Mouse (Mus musculus): ENCODE measurements around the gene Surf4. TPM values are rescaled to one million over a fixed set of nuclear protein-coding genes. Genes with fewer than 3 reads are reported as not detected.

Gene Surf4
- polyA plus RNA-seq, 1 experiment from 2014 or later, result 186 TPM

GRCm38 (mm10) chr2:26952193-26952592 lies 18.5 kb upstream of the Surf4 start:
- peaks cover 46% of the 10 kb centered on the region for H3K36me3 ChIP-seq (ENCODE audit: insufficient read depth, low read length)
- no peak overlapping the region for H3K9ac ChIP-seq (ENCODE audit: low read depth, low read length)

GRCm38 (mm10) chr2:26951346-26951905 lies 17.7 kb upstream of the Surf4 start:
- Histone ChIP-seq H3K9ac (ENCODE audit: low read depth, low read length) (no peak overlapping the region), H3K4me3 (replicated peaks; ENCODE audit: low read depth, low read length) (no peak overlapping the region), H3K9me3 (replicated peaks; ENCODE audit: low read length) (no peaks in the 10 kb centered on the region), H3K36me3 (ENCODE audit: insufficient read depth, low read length) (peaks cover 43% of the 10 kb centered on the region), H3K4me1 (replicated peaks; ENCODE audit: insufficient read depth, low read length) (no peaks in the 10 kb centered on the region), H3K27ac (no peak overlapping the region), H3K4me2 (ENCODE audit: low read length) (no peak overlapping the region), H3K27me3 (ENCODE audit: insufficient read depth, low read length) (no peaks in the 10 kb centered on the region)
- DNase-seq (ENCODE audit: low spot score) (no peak), ATAC-seq (replicated peaks; ENCODE audit: low FRiP score, low read depth) (no peak)
- TF ChIP-seq CTCF (IDR thresholded peaks at IDR 0.05; ENCODE audit: low read depth), result no peak
- WGBS, result 83% methylated on average over 8 of the region's 8 CpGs

More at GRCm38 (mm10) chr2:26952193-26952592, 18.5 kb upstream of the Surf4 start:
- H3K27ac ChIP-seq, result no peak overlapping the region
- no peaks in the 10 kb centered on the region for H3K9me3 ChIP-seq (replicated peaks; ENCODE audit: low read length)
- 87% methylated on average over 4 of the region's 4 CpGs for WGBS
- no peak overlapping the region for H3K4me2 ChIP-seq (ENCODE audit: low read length)
- no peak for TF ChIP-seq CTCF (IDR thresholded peaks at IDR 0.05; ENCODE audit: low read depth)
- no peaks in the 10 kb centered on the region for H3K27me3 ChIP-seq (ENCODE audit: insufficient read depth, low read length)
- no peaks in the 10 kb centered on the region for H3K4me1 ChIP-seq (replicated peaks; ENCODE audit: insufficient read depth, low read length)
- no peak overlapping the region for H3K4me3 ChIP-seq (replicated peaks; ENCODE audit: low read depth, low read length)
- no peak for ATAC-seq (replicated peaks; ENCODE audit: low FRiP score, low read depth)
- DNase-seq (ENCODE audit: low spot score), result no peak

- peaks cover 34% of the 10 kb centered on the region for H3K36me3 ChIP-seq (ENCODE audit: insufficient read depth, low read length)
- no peak overlapping the region for H3K4me2 ChIP-seq (ENCODE audit: low read length)
- H3K27ac ChIP-seq, result no peak overlapping the region
- no peaks in the 10 kb centered on the region for H3K9me3 ChIP-seq (replicated peaks; ENCODE audit: low read length)
- H3K4me3 ChIP-seq (replicated peaks; ENCODE audit: low read depth, low read length), result no peak overlapping the region
- DNase-seq (ENCODE audit: low spot score), result no peak
- ATAC-seq (replicated peaks; ENCODE audit: low FRiP score, low read depth), result no peak
- H3K4me1 ChIP-seq (replicated peaks; ENCODE audit: insufficient read depth, low read length), result no peaks in the 10 kb centered on the region
- no peak overlapping the region for H3K9ac ChIP-seq (ENCODE audit: low read depth, low read length)
- 80% methylated on average over 2 of the region's 2 CpGs for WGBS
- H3K27me3 ChIP-seq (ENCODE audit: insufficient read depth, low read length), result no peaks in the 10 kb centered on the region
- no peak for TF ChIP-seq CTCF (IDR thresholded peaks at IDR 0.05; ENCODE audit: low read depth)
Observed at GRCm38 (mm10) chr2:26950411-26950810, 16.7 kb upstream of the Surf4 start.

GRCm38 (mm10) chr2:26943253-26943652 lies 9.5 kb upstream of the Surf4 start:
- Histone ChIP-seq H3K27ac (no peak overlapping the region), H3K4me2 (ENCODE audit: low read length) (no peak overlapping the region), H3K9me3 (replicated peaks; ENCODE audit: low read length) (no peaks in the 10 kb centered on the region), H3K9ac (ENCODE audit: low read depth, low read length) (no peak overlapping the region), H3K27me3 (ENCODE audit: insufficient read depth, low read length) (no peaks in the 10 kb centered on the region), H3K36me3 (ENCODE audit: insufficient read depth, low read length) (no peaks in the 10 kb centered on the region), H3K4me1 (replicated peaks; ENCODE audit: insufficient read depth, low read length) (no peaks in the 10 kb centered on the region), H3K4me3 (replicated peaks; ENCODE audit: low read depth, low read length) (no peak overlapping the region)
- no peak for ATAC-seq (replicated peaks; ENCODE audit: low FRiP score, low read depth)
- no peak for TF ChIP-seq CTCF (IDR thresholded peaks at IDR 0.05; ENCODE audit: low read depth)
- WGBS, result 75% methylated on average over 3 of the region's 3 CpGs
- DNase-seq (ENCODE audit: low spot score), result no peak

GRCm38 (mm10) chr2:26941539-26941938 lies 7.8 kb upstream of the Surf4 start:
- Histone ChIP-seq H3K4me1 (replicated peaks; ENCODE audit: insufficient read depth, low read length) (no peaks in the 10 kb centered on the region), H3K9me3 (replicated peaks; ENCODE audit: low read length) (no peaks in the 10 kb centered on the region), H3K36me3 (ENCODE audit: insufficient read depth, low read length) (no peaks in the 10 kb centered on the region), H3K4me2 (ENCODE audit: low read length) (no peak overlapping the region), H3K27ac (no peak overlapping the region), H3K4me3 (replicated peaks; ENCODE audit: low read depth, low read length) (no peak overlapping the region), H3K27me3 (ENCODE audit: insufficient read depth, low read length) (no peaks in the 10 kb centered on the region), H3K9ac (ENCODE audit: low read depth, low read length) (no peak overlapping the region)
- DNase-seq (ENCODE audit: low spot score) (no peak), ATAC-seq (replicated peaks; ENCODE audit: low FRiP score, low read depth) (peak; percentile 77)
- 36% methylated on average over 5 of the region's 5 CpGs for WGBS
- peak; percentile 43; the same call in 1 of the 2 replicates for TF ChIP-seq CTCF (IDR thresholded peaks at IDR 0.05; ENCODE audit: low read depth)

- Histone ChIP-seq H3K27ac (no peak overlapping the region), H3K36me3 (ENCODE audit: insufficient read depth, low read length) (no peaks in the 10 kb centered on the region), H3K4me3 (replicated peaks; ENCODE audit: low read depth, low read length) (no peak overlapping the region), H3K4me1 (replicated peaks; ENCODE audit: insufficient read depth, low read length) (peaks cover 10% of the 10 kb centered on the region; the same call in 1 of the 2 replicates), H3K9me3 (replicated peaks; ENCODE audit: low read length) (no peaks in the 10 kb centered on the region), H3K9ac (ENCODE audit: low read depth, low read length) (no peak overlapping the region), H3K4me2 (ENCODE audit: low read length) (no peak overlapping the region), H3K27me3 (ENCODE audit: insufficient read depth, low read length) (no peaks in the 10 kb centered on the region)
- 74% methylated on average over 1 of the region's 1 CpGs for WGBS
- TF ChIP-seq CTCF (IDR thresholded peaks at IDR 0.05; ENCODE audit: low read depth), result no peak
- ATAC-seq (replicated peaks; ENCODE audit: low FRiP score, low read depth) (no peak), DNase-seq (ENCODE audit: low spot score) (no peak)
Observed at GRCm38 (mm10) chr2:26936425-26936824, 2.7 kb upstream of the Surf4 start.

- Histone ChIP-seq H3K36me3 (ENCODE audit: insufficient read depth, low read length) (no peaks in the 10 kb centered on the region), H3K27me3 (ENCODE audit: insufficient read depth, low read length) (no peaks in the 10 kb centered on the region), H3K27ac (no peak overlapping the region), H3K4me3 (replicated peaks; ENCODE audit: low read depth, low read length) (no peak overlapping the region), H3K4me1 (replicated peaks; ENCODE audit: insufficient read depth, low read length) (peaks cover 10% of the 10 kb centered on the region; the same call in 1 of the 2 replicates), H3K9ac (ENCODE audit: low read depth, low read length) (no peak overlapping the region), H3K4me2 (ENCODE audit: low read length) (no peak overlapping the region), H3K9me3 (replicated peaks; ENCODE audit: low read length) (no peaks in the 10 kb centered on the region)
- 95% methylated on average over 2 of the region's 2 CpGs for whole genome bisulfite sequencing
- no peak for TF ChIP-seq CTCF (IDR thresholded peaks at IDR 0.05; ENCODE audit: low read depth)
- ATAC-seq (replicated peaks; ENCODE audit: low FRiP score, low read depth), result no peak
- no peak for DNase-seq (ENCODE audit: low spot score)
Observed at GRCm38 (mm10) chr2:26935286-26935685, 1.6 kb upstream of the Surf4 start.

Measured in kidney, postnatal 0 days (tissue).